Mouse (Mus musculus) lung, adult 2 months (tissue): Measurements from ENCODE around the gene Dcpp3.
"Not testable (repeated sequence)": the region's sequence is repeated elsewhere in the genome, so short reads cannot be mapped to it uniquely, and the experiment has no call there.

ENCODE experiments used
- CTCF ChIP-seq: fragments of 200-500 bp; IDR thresholded peaks from 2 replicates; pipeline ENCODE4 v1.5.1; 2011; ENCODE audit warnings: mild to moderate bottlenecking, low read length, control low read depth; ENCODE audit not compliant: insufficient read depth
- POLR2A ChIP-seq: fragments of 200-500 bp; IDR thresholded peaks from 2 replicates; pipeline ENCODE4 v1.6.1; 2011; ENCODE audit warnings: low read depth, mild to moderate bottlenecking, control low read depth, low read length, borderline replicate concordance; ENCODE audit errors: extremely low read depth

- TF ChIP-seq CTCF, POLR2A: not testable (repeated sequence)
These were observed at the start of gene Dcpp3 for GRCm38 (mm10) chr17:23917158-23917557.
